Mouse (Mus musculus): ENCODE measurements around the gene Nmnat1.
"Not testable (repeated sequence)": the region's sequence is repeated elsewhere in the genome, so short reads cannot be mapped to it uniquely, and the experiment has no call there.

The Nmnat1 gene

GRCm38 (mm10) chr4:149445868-149446267, 39.1 kb downstream of the Nmnat1 start:
- in situ Hi-C loops (cut with MboI, MseI), result loop anchor here in 1 of 2 experiments (5.0 kb wide), 1 partner anchor 71 kb away; the partner anchor contains the start of gene Ctnnbip1

GRCm38 (mm10) chr4:149444964-149445701, 39.9 kb downstream of the Nmnat1 start:
- in situ Hi-C loops (cut with MboI, MseI), result loop anchor here in 1 of 2 experiments (5.0 kb wide), 1 partner anchor 72 kb away; the partner anchor contains the start of gene Ctnnbip1

GRCm38 (mm10) chr4:149444465-149444864, 40.5 kb downstream of the Nmnat1 start:
- in situ Hi-C loops (cut with MboI, MseI), result no loop called here

GRCm38 (mm10) chr4:149442436-149442835, 42.6 kb downstream of the Nmnat1 start:
- in situ Hi-C loops (cut with MboI, MseI), result no loop called here

GRCm38 (mm10) chr4:149440576-149440975, 44.4 kb downstream of the Nmnat1 start:
- in situ Hi-C loops (cut with MboI, MseI), result no loop called here

GRCm38 (mm10) chr4:149431887-149432286, 53.1 kb downstream of the Nmnat1 start:
- in situ Hi-C loops (cut with MboI, MseI), result not testable (repeated sequence)

GRCm38 (mm10) chr4:149429592-149429991, 55.4 kb downstream of the Nmnat1 start:
- in situ Hi-C loops (cut with MboI, MseI), result no loop called here

GRCm38 (mm10) chr4:149426325-149427199, 58.4 kb downstream of the Nmnat1 start, which contains the start of gene Ube4b:
Ube4b (minus strand) TSS chr4:149426749.
- in situ Hi-C loops (cut with MboI, MseI), result no loop called here

GRCm38 (mm10) chr4:149425801-149426292, 59.2 kb downstream of the Nmnat1 start:
- in situ Hi-C loops (cut with MboI, MseI), result no loop called here

- in situ Hi-C loops (cut with MboI, MseI), result no loop called here
These were observed 60.2 kb downstream of the Nmnat1 start for GRCm38 (mm10) chr4:149424755-149425154.

GRCm38 (mm10) chr4:149417854-149418365, 67.1 kb downstream of the Nmnat1 start:
- in situ Hi-C loops (cut with MboI, MseI), result no loop called here

Measured in T-helper 17 cell (primary cell).